Mouse (Mus musculus): ENCODE measurements around the gene Ece1.

DNA sequence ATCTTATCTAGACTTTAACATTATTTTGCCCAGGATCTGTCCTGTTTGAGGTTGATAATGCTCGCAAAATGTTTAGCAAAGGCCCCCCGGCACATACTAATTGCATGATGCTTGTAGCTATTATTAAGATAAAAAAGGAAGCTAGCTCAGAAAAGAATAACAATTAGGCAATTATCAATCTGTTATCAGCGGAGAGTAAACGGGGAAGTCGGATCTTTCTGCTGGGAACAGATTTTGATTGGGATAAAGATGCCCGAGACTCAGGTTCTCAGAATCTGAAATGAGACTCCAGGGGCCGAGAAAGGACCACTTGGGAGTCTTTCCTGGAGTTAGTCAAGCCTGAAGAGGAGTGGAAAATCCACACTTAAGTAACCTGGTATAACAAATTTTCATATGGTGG lies 129.2 kb downstream of the Ece1 start:
- TF ChIP-seq CTCF (IDR thresholded peaks at IDR 0.05; ENCODE audit: low read depth) (no peak), EP300 (optimal IDR thresholded peaks at IDR 0.05) (no peak)

All from stomach, postnatal 0 days (tissue).